Mouse (Mus musculus) kidney, embryonic 14.5 days (tissue): ENCODE data around the gene Mapk9. TPM values are rescaled to one million over a fixed set of nuclear protein-coding genes. Genes with fewer than 3 reads are reported as not detected.

Source experiments
- ATAC-seq: fragments of 200-750 bp; cut with Nextera tagmentation; 2 replicates; pipeline ENCODE4 v1.8.0; 2017; ENCODE audit warnings: moderate number of reproducible peaks, mild to moderate bottlenecking, moderate TSS enrichment, moderate library complexity; ENCODE audit not compliant: low FRiP score, low TSS enrichment
- H3K27ac ChIP-seq: fragments of 300-500 bp; sonication (generic); 2 replicates; pipeline ENCODE4 v1.5.1; 2014; ENCODE audit warnings: low read depth, mild to moderate bottlenecking, low read length, moderate library complexity, mixed read lengths
- H3K27me3 ChIP-seq: fragments of 300-500 bp; sonication (generic); 2 replicates; pipeline ENCODE4 v1.6.1; 2014; ENCODE audit warnings: mild to moderate bottlenecking, low read length; ENCODE audit not compliant: control insufficient read depth, insufficient read depth
- H3K36me3 ChIP-seq: fragments of 300-500 bp; sonication (generic); 2 replicates; pipeline ENCODE4 v1.6.1; 2014; ENCODE audit warnings: low read length, mixed read lengths; ENCODE audit not compliant: control insufficient read depth, insufficient read depth
- H3K4me1 ChIP-seq: fragments of 300-500 bp; sonication (generic); 2 replicates; pipeline ENCODE4 v1.6.1; 2014; ENCODE audit warnings: low read length, mixed read lengths; ENCODE audit not compliant: control insufficient read depth, insufficient read depth
- H3K4me2 ChIP-seq: fragments of 300-500 bp; sonication (generic); replicated peaks from 2 replicates; pipeline ENCODE4 v1.6.1; 2014; ENCODE audit warnings: low read depth, mild to moderate bottlenecking, low read length
- H3K4me3 ChIP-seq: fragments of 300-500 bp; sonication (generic); 2 replicates; pipeline ENCODE4 v1.5.1; 2014; ENCODE audit warnings: mild to moderate bottlenecking, low read length
- H3K9ac ChIP-seq: fragments of 300-500 bp; sonication (generic); 2 replicates; pipeline ENCODE4 v1.6.1; 2014; ENCODE audit warnings: low read depth, mild to moderate bottlenecking, low read length, moderate library complexity
- H3K9me3 ChIP-seq: fragments of 300-500 bp; sonication (generic); 2 replicates; pipeline ENCODE4 v1.6.1; 2016; ENCODE audit warnings: low read length; ENCODE audit not compliant: control insufficient read depth
- WGBS: fragments of 180-500 bp; shearing (Covaris S2); extraction: QIAGEN DNeasy Blood & Tissue Kit; methylation state at CpG from one replicate; pipeline ENCODE4 v1.1.7; 2014; 5-methylcytosine and 5-hydroxymethylcytosine counted together
- polyA plus RNA-seq: library from polyadenylated mRNA; unstranded; fragments of >200 nt; fragmentation: Nextera tagmentation; extraction: Ambion mirVana; gene quantifications from 2 replicates; pipeline ENCODE4 v1.2.1, GENCODE M21; 2014

The Mapk9 gene
- polyA plus RNA-seq, 1 experiment from 2014 or later: 33.9 TPM

- no peak overlapping the region for H3K4me2 ChIP-seq
- ATAC-seq: no peak
- no peaks in the 10 kb centered on the region for H3K4me1 ChIP-seq
- H3K9ac ChIP-seq: no peak overlapping the region
- 94% methylated on average over 15 of the region's 15 CpGs for WGBS
- no peaks in the 10 kb centered on the region for H3K9me3 ChIP-seq
- H3K4me3 ChIP-seq: no peak overlapping the region
- no peaks in the 10 kb centered on the region for H3K27me3 ChIP-seq
- H3K36me3 ChIP-seq: peaks cover 11% of the 10 kb centered on the region; the same call in 1 of the 2 replicates
- H3K27ac ChIP-seq: no peak overlapping the region
Observed at GRCm38 (mm10) chr11:49818869-49819566, 27.5 kb upstream of the Mapk9 start.

DNA sequence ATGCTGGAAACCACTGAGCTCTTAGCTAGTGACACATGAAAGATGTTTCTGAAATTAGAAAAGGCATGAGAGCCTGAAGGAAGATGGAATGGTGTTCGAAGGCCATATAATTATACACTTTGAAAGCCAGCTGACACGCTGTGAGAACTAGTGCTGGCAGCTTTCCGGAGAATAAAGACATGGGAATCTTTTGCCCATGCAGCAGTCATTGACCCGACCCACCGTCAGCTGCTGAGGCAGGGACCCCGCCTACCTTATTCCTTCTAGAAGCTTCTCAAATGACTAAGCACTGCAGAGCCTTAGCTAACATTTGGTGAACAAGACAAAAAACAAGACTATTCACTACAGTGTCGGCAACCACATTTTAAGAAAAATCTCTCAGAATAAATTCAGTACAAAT is 26.9 kb upstream of the Mapk9 start:
- H3K4me2 ChIP-seq: no peak overlapping the region
- no peak overlapping the region for H3K4me3 ChIP-seq
- H3K27ac ChIP-seq: no peak overlapping the region
- no peak overlapping the region for H3K9ac ChIP-seq
- WGBS: 90% methylated on average over 7 of the region's 7 CpGs
- H3K36me3 ChIP-seq: peaks cover 13% of the 10 kb centered on the region; the same call in 1 of the 2 replicates
- H3K27me3 ChIP-seq: no peaks in the 10 kb centered on the region
- H3K9me3 ChIP-seq: no peaks in the 10 kb centered on the region
- no peak for ATAC-seq
- H3K4me1 ChIP-seq: no peaks in the 10 kb centered on the region

DNA sequence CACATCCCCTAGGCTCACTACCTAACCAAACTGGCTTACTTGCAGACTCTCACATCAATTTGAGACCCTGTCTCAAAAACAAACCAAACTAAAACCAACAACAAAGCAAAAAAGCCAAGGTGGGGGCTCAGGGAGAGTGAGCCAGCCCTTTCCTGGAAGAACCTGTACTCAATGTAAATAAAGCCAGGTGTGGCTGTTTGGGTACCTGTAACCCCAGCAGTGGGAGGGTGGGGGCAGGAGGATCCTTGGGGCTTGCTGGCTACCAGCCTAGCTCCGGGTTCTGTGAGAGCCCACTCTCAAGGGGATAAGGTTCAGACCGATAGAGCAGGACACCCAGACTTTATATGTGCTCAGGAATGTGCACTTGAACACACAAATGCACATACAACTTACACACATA is 25.6 kb upstream of the Mapk9 start:
- H3K4me2 ChIP-seq: no peak overlapping the region
- no peak overlapping the region for H3K9ac ChIP-seq
- no peak for ATAC-seq
- no peak overlapping the region for H3K27ac ChIP-seq
- H3K4me3 ChIP-seq: no peak overlapping the region
- H3K36me3 ChIP-seq: peaks cover 13% of the 10 kb centered on the region; the same call in 1 of the 2 replicates
- H3K27me3 ChIP-seq: no peaks in the 10 kb centered on the region
- 86% methylated on average over 2 of the region's 2 CpGs for WGBS
- H3K9me3 ChIP-seq: no peaks in the 10 kb centered on the region
- H3K4me1 ChIP-seq: no peaks in the 10 kb centered on the region

GRCm38 (mm10) chr11:49821546-49821945 is 25.0 kb upstream of the Mapk9 start:
- WGBS: 92% methylated on average over 2 of the region's 2 CpGs
- Histone ChIP-seq H3K27me3 (no peaks in the 10 kb centered on the region), H3K4me3 (no peak overlapping the region), H3K9me3 (no peaks in the 10 kb centered on the region), H3K9ac (no peak overlapping the region), H3K4me2 (no peak overlapping the region), H3K4me1 (no peaks in the 10 kb centered on the region), H3K27ac (no peak overlapping the region), H3K36me3 (peaks cover 13% of the 10 kb centered on the region; the same call in 1 of the 2 replicates)
- ATAC-seq: no peak

DNA sequence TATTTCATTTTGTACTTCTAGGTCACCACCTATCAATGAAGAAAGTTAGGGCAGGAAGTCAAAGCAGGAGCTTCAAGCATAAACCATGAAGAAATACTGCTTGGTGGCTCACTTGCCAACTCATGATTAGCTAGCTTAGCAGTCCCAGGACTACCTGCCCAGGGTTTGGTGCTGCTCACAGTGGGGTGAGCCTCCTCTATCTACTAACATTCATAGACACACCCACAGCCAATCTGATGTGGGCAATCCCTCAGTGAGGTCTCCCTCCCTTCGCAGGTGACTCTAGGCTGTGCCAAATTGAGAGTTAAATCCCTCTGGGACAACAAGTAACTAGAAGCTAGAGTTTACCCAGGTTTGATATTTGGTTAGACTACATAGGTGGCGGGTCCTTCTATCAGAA is 24.2 kb upstream of the Mapk9 start:
- H3K36me3 ChIP-seq: peaks cover 13% of the 10 kb centered on the region; the same call in 1 of the 2 replicates
- no peaks in the 10 kb centered on the region for H3K9me3 ChIP-seq
- no peak overlapping the region for H3K27ac ChIP-seq
- no peak overlapping the region for H3K4me2 ChIP-seq
- H3K27me3 ChIP-seq: no peaks in the 10 kb centered on the region
- 95% methylated on average over 2 of the region's 2 CpGs for WGBS
- ATAC-seq: no peak
- 0 out of 2 replicates have a peak, but pooled peaks cover 6% of the 10 kb centered on the region for H3K4me1 ChIP-seq
- H3K4me3 ChIP-seq: no peak overlapping the region
- H3K9ac ChIP-seq: no peak overlapping the region

GRCm38 (mm10) chr11:49824896-49825295 is 21.7 kb upstream of the Mapk9 start:
- Histone ChIP-seq H3K9me3 (no peaks in the 10 kb centered on the region), H3K27ac (no peak overlapping the region), H3K4me2 (no peak overlapping the region), H3K4me1 (0 out of 2 replicates have a peak, but pooled peaks cover 6% of the 10 kb centered on the region), H3K9ac (no peak overlapping the region), H3K4me3 (no peak overlapping the region), H3K27me3 (no peaks in the 10 kb centered on the region), H3K36me3 (peaks cover 11% of the 10 kb centered on the region; the same call in 1 of the 2 replicates)
- ATAC-seq: no peak
- 54% methylated on average over 2 of the region's 2 CpGs for WGBS

DNA sequence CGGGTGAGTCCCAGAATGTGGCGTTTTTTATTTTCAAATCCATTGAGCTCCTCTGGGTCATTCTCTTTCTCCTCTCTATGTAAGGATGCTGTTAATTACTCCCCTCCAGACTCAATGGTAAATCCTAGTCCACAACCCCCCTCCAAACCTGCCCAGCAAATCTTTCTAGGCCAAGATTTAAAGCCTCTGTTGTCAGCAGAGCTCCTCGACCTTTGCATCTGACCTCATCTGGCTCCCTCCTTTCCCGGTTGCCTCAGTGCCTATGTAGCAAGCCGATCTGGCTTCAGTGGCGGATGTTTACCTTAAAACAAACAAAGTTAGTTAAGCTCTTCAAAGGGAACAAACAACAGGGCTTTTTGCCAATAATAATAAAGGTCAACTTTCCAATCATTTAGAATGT is 19.3 kb upstream of the Mapk9 start:
- no peaks in the 10 kb centered on the region for H3K27me3 ChIP-seq
- H3K27ac ChIP-seq: no peak overlapping the region
- no peak for ATAC-seq
- H3K9me3 ChIP-seq: no peaks in the 10 kb centered on the region
- no peak overlapping the region for H3K9ac ChIP-seq
- 0 out of 2 replicates have a peak, but pooled peaks cover 6% of the 10 kb centered on the region for H3K4me1 ChIP-seq
- peaks cover 11% of the 10 kb centered on the region; the same call in 1 of the 2 replicates for H3K36me3 ChIP-seq
- WGBS: 20% methylated on average over 6 of the region's 6 CpGs
- H3K4me3 ChIP-seq: no peak overlapping the region
- no peak overlapping the region for H3K4me2 ChIP-seq

DNA sequence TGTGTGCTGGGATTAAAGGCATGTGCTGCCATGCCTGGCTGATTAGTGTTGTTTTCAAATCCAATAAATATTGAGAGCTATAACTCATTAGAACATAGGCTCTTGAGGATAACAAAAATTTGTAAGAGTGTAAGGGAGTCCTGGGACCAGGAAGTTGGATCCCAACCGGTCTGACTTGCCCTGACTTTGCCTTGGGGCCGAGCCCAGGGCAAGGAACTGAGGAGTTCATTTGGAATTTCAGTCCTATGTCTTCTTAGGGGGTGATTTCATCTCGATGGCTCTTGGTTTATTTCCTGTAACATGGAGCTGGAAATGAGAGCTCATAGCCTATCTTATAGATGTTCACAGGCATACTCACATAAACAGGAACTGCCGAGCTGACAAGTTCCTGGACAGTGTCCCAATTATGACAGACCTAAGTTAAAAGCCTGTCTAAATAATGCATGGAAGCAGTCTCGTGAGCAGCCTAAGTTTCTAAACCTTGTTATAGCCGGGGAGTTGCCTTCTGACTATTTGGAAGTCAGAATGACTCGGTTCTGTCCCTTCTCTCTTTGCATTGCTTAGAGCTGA is 17.3 kb upstream of the Mapk9 start:
- H3K4me2 ChIP-seq: no peak overlapping the region
- H3K9ac ChIP-seq: no peak overlapping the region
- H3K9me3 ChIP-seq: no peaks in the 10 kb centered on the region
- H3K4me1 ChIP-seq: 0 out of 2 replicates have a peak, but pooled peaks cover 6% of the 10 kb centered on the region
- ATAC-seq: no peak
- peaks cover 14% of the 10 kb centered on the region for H3K36me3 ChIP-seq
- H3K27me3 ChIP-seq: no peaks in the 10 kb centered on the region
- no peak overlapping the region for H3K4me3 ChIP-seq
- no peak overlapping the region for H3K27ac ChIP-seq
- WGBS: 73% methylated on average over 7 of the region's 7 CpGs

- Histone ChIP-seq H3K36me3 (peaks cover 25% of the 10 kb centered on the region), H3K27ac (no peak overlapping the region), H3K4me3 (no peak overlapping the region), H3K27me3 (no peaks in the 10 kb centered on the region), H3K4me1 (0 out of 2 replicates have a peak, but pooled peaks cover 3% of the 10 kb centered on the region), H3K9me3 (no peaks in the 10 kb centered on the region), H3K9ac (no peak overlapping the region), H3K4me2 (no peak overlapping the region)
- 79% methylated on average over 12 of the region's 12 CpGs for WGBS
- no peak for ATAC-seq
Observed at GRCm38 (mm10) chr11:49831980-49832379, 14.6 kb upstream of the Mapk9 start.
